Mouse (Mus musculus) frontal cortex, postnatal 36 days (tissue): ENCODE data around the gene Dynlt1b.
"Not testable (repeated sequence)": the region's sequence is repeated elsewhere in the genome, so short reads cannot be mapped to it uniquely, and the experiment has no call there.

Experiments used
- DNase-seq, 2 experiments: peaks; one replicate each; pipeline ENCODE4 v3.0.0; 2022; ENCODE audit warnings: low spot score in 2 of 2

The Dynlt1b gene

DNA sequence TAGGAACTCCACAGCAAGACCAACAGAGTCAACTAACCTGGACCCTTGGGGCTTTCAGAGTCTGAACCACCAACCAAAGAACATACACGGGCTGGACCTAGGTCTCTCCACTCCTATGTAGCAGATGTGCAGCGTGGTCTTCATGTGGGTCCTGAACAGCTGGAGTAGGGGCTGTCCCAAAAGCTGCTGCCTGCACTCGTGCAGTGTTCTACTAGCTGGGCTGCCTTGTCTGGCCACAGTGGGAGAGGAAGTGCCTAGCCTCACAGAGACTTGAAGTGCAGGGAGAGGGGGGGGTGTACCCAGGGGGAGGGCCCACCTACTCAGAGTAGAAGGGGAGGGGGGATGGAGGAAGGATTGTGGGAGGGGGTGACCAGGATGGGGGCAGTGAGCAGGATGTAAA, 7.1 kb upstream of the Dynlt1b start:
- not testable (repeated sequence) for DNase-seq

DNA sequence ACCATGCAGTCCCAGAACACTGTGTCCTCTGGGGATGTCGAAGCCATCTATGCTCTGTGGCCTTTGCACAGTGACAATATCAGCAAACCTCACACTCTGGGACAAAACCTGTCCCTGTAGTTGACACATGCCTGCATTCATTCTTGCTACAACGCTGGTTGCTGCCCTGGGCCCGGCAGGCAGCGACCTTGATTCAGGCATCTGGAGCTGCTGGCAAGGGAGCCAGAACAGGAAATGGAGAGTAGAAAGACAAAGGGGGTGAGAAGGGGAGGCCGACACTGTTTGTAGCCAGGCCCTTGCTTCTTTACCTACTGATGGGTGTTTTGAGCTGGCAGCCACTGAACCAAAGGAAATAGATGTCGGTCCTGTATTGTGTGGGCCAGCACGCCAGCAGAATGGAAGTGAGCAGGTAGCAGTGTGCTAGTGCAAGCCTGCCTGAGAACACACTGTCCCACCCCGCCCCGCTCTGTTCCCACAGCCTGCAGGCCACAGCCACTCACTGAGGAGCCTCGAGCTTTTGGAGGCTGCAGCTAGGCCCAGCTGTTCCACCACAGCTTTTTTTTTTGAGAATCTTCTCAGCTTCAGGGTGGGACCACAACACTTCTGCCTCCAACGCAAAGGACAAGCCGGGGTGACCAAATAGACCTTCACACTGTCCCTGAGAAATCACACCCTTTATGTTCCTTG, 5.5 kb upstream of the Dynlt1b start:
- not testable (repeated sequence) for DNase-seq

GRCm38 (mm10) chr17:6425325-6425724, 4.6 kb upstream of the Dynlt1b start:
- not testable (repeated sequence) for DNase-seq

- not testable (repeated sequence) for DNase-seq
Measured at GRCm38 (mm10) chr17:6426869-6427268, 3.0 kb upstream of the Dynlt1b start.

- DNase-seq, result not testable (repeated sequence)
Measured at GRCm38 (mm10) chr17:6428926-6429325, 986 bp upstream of the Dynlt1b start.

DNA sequence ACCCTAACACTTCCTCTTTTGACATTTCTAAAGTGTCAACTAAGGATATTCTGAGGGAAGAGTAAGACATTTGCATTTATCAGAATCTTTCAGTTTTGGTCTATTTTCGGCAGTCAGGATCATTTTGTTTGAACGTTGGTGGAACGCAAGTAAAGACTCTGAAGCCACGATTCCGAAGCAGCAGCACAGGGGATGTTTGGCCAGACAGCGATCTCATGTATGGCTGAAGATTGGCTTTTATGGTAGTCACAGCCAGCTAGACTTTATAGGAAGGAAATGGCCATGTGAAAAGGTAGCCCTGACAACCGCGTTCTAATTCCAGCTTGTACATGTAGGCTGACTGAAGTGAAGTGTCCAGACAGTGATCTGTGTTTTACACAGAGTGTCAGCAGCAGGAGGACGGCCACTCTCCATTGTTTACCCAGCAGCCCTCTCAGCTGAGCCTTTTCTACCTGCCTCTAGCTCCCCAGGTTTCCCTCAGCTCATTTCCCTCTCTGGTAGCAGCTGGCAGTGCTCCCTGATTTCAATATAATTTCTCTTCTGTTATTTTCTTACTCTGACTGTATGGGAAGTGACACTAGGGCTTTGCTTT, 594 bp downstream of the Dynlt1b start:
- not testable (repeated sequence) for DNase-seq

- not testable (repeated sequence) for DNase-seq
Measured at GRCm38 (mm10) chr17:6432456-6432855, 2.5 kb downstream of the Dynlt1b start.

GRCm38 (mm10) chr17:6433691-6434090, 3.8 kb downstream of the Dynlt1b start:
- DNase-seq, result peak in 1 of 2 experiments; percentile 54

- not testable (repeated sequence) for DNase-seq
Measured at GRCm38 (mm10) chr17:6438080-6438479, 8.2 kb downstream of the Dynlt1b start.

DNA sequence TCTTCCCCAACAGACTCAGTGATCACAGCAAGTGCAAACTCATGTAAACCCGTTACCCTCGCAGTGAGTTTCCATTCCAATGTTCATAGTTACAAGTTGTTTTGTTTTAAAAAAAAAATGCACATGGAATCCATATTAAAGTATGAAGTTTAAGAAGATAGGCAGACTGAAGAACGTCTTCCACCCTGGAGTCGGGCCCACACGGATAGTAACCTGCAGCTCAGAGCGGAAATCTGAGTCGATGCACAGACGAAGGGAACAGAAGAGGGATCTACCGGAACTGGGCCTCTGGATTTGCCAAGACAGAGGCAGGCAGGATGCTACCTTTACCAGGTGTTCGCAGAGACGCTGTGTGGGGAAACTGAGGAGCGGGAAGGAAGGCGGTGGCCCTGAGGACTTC, 10.0 kb downstream of the Dynlt1b start:
- not testable (repeated sequence) for DNase-seq

DNA sequence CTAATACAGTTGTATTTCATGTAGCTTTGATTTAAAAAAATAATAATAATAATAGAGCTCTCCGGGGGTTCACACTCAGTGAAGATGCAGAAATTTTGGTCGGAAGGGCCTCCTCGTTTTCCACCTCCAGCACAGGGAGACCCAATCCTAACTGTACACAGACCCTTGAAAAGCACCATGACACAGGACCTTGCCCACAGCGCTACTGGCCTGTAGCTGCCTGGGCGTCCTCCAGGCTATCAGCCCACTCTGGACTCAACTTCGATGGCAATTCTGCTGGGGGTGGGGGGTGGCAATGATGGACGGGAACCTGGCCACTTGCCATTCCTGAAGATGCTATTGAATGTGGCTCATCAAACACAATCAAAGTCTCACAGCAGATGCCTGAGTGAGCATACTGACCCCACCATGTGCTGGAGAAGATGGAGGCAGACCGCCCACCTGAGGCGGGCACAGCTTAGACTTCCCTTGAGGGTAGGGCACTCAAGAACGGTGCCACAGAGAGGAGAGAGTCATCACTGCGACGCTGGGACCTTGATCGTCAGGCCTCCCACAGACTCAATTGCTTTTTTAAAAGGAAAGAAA, 10.7 kb downstream of the Dynlt1b start:
- not testable (repeated sequence) for DNase-seq

GRCm38 (mm10) chr17:6441254-6441653, 11.3 kb downstream of the Dynlt1b start:
- DNase-seq, result not testable (repeated sequence)

DNA sequence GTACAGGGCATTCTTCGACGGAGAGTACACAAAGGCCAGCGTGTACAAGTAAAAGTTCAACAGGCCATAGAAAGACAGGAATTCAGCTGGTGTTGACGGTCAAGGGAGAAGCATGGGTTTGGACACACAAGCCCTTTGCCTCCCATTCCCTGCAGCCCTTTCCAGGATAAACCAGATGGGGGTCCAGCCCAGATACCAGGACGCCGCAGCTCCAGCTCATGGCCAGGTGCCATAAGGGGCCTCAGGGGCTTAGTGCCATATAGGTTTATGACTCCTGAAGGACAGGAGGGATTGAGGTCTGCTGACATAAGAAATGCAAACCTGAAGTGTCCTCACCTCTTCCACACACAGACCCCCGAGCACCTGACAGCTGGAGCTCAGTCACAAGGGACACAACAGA, 12.6 kb downstream of the Dynlt1b start:
- not testable (repeated sequence) for DNase-seq

- not testable (repeated sequence) for DNase-seq
Measured at GRCm38 (mm10) chr17:6445794-6446587, 16.1 kb downstream of the Dynlt1b start.

GRCm38 (mm10) chr17:6448293-6448692, 18.4 kb downstream of the Dynlt1b start:
- DNase-seq, result not testable (repeated sequence)

- not testable (repeated sequence) for DNase-seq
Measured at GRCm38 (mm10) chr17:6449166-6449565, 19.3 kb downstream of the Dynlt1b start.

DNA sequence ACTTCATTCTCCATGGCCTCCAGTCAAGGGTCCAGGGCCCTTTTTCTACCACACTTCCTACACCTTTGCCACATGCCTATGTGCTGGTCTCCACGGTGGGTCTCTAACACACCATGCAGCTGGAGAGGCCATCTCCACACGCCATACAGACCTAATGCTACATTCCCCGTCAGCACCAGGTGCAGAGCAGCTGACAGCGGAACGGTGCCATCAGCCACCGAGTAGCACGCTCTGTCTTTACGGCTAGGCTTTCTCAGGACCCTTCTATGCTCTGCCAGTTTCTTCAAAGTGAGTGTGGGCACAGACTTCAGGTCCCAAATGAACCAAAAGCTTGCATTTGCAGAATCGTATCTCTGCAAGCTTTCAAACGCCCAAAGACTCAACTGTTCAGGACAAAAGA, 21.3 kb downstream of the Dynlt1b start:
- not testable (repeated sequence) for DNase-seq

DNA sequence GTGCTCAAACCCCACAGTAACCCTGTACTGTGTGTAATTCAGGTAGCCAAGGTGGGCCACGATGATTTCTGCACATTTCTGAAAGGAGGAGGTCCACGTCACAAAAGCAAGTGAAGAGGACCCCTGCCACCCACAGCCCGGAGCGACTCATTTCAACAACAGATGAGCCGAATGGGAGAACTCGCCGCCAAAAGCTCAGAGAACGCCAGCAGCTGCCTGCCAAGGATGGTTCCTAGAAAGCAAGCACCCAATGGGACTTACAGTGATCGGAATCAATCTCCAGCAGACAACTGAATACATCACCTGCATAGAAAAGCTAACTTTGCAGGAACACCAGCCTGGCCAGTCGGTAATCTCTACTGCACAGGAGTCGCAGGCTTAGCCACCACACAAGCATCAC, 22.8 kb downstream of the Dynlt1b start:
- peak; percentile 72 to 87 for DNase-seq

DNA sequence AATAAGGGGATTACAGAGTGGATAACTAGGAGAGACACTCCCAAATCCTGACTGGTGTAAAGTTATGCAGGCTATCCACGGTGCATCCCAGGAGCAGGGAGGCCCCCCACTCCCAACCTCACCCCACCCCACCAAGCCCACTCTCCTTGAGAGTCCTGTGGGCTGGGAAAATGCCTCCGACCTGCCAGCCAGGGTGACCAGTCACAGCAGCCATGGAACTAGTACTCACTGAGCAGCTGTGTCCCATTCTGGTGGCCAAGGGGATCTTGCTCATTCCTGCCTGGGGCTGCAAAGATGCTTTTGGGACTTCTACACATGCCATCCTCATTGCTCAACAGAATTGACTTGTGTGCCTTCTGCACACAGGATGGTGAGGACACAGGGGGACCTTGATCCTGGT, 24.8 kb downstream of the Dynlt1b start:
- DNase-seq, result not testable (repeated sequence)

DNA sequence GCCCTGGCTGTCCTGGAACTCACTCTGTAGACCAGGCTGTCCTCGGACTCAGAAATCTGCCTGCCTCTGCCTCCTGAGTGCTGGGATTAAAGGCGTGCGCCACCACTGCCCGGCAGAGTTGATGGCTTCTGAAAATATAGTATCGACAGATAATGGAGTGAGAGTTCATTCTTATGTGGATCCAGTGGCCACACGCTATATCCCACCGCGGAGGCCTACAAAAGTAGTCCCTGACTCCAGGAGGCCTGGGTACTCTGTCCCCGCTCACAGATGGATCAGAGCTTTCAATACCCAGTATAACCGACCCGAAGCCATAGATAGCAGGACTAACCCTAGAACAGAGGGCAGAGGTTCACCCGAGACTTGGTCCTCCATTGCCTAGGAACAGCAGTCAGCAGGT, 26.0 kb downstream of the Dynlt1b start:
- not testable (repeated sequence) for DNase-seq

DNA sequence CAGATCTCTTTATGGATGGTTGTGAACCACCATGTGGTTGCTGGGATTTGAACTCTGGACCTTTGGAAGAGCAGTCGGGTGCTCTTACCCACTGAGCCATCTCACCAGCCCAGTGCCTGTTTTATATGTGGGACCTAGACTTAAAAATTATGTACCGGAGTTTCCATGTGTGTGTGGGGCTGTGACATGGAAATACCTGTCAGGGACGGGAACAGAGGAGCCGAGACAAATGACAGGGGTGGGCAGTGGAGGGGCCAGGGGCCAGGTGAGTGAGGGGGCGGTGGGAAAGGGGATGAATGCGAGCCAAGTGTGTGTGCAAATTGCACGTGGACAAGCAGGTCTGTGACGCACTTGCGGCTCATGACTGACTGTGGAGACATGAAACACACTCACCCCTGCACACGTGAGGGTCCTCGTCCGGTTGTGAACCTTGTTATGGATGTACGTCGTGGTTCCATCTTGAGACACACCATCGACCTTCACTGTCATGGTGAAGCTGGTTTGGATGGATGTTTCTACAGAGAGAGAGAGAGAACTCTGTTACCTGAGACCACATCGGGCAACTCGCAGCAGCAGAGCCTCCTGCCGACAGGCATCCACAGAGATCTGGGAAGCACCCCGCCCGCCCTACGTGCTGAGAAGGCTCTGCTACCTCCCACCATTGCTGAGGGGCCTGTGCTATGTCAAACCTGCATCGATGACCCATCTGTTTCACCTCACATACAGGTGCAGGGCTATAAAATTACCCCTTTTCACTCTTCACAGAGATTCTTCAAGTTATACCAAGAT, 26.9 kb downstream of the Dynlt1b start:
- not testable (repeated sequence) for DNase-seq
